Mouse (Mus musculus) midbrain, embryonic 10.5 days (tissue): ENCODE measurements around the gene Alg9. TPM values are rescaled to one million over a fixed set of nuclear protein-coding genes. Genes with fewer than 3 reads are reported as not detected.

ENCODE experiments used
- DNase-seq: peaks from one replicate; pipeline ENCODE4 v3.0.0-alpha.2; 2017; ENCODE audit warnings: low spot score
- H3K27ac ChIP-seq: fragments of 300-500 bp; sonication (generic); replicated peaks from 2 replicates; pipeline ENCODE4 v1.5.1; 2016; ENCODE audit warnings: mild to moderate bottlenecking
- H3K27me3 ChIP-seq: fragments of 300-500 bp; sonication (generic); 2 replicates; pipeline ENCODE4 v1.6.1; 2016; ENCODE audit warnings: low read depth, mild to moderate bottlenecking; ENCODE audit not compliant: poor library complexity, severe bottlenecking
- H3K36me3 ChIP-seq: fragments of 300-500 bp; sonication (generic); 2 replicates; pipeline ENCODE4 v1.6.1; 2016; ENCODE audit warnings: mild to moderate bottlenecking, moderate library complexity
- H3K4me1 ChIP-seq: fragments of 300-500 bp; sonication (generic); 2 replicates; pipeline ENCODE4 v1.6.1; 2016
- H3K4me3 ChIP-seq: fragments of 300-500 bp; sonication (generic); 2 replicates; pipeline ENCODE4 v1.5.1; 2016; ENCODE audit warnings: mild to moderate bottlenecking, moderate library complexity
- H3K9me3 ChIP-seq: fragments of 300-500 bp; sonication (generic); replicated peaks from 2 replicates; pipeline ENCODE4 v1.6.1; 2016; ENCODE audit warnings: mild to moderate bottlenecking
- WGBS: fragments of 180-500 bp; shearing (Covaris S2); methylation state at CpG from one replicate; pipeline ENCODE4 v1.1.7; 2016; 5-methylcytosine and 5-hydroxymethylcytosine counted together
- polyA plus RNA-seq: library from polyadenylated mRNA; unstranded; fragments of >200 nt; fragmentation: Nextera tagmentation; extraction: Ambion mirVana; gene quantifications from 2 replicates; pipeline ENCODE4 v1.2.1, GENCODE M21; 2016

The Alg9 gene
- polyA plus RNA-seq, 1 experiment from 2014 or later, result 38.1 TPM

GRCm38 (mm10) chr9:50850271-50850670 lies 75.5 kb downstream of the Alg9 start:
- H3K4me1 ChIP-seq, result peaks cover 32% of the 10 kb centered on the region
- peak; percentile 25 for DNase-seq
- no peak overlapping the region for H3K4me3 ChIP-seq
- H3K27ac ChIP-seq, result peak overlapping the region; percentile 7
- H3K9me3 ChIP-seq, result no peaks in the 10 kb centered on the region
- no peaks in the 10 kb centered on the region for H3K36me3 ChIP-seq
- 20% methylated on average over 11 of the region's 11 CpGs for WGBS
- H3K27me3 ChIP-seq, result no peaks in the 10 kb centered on the region; the same call in 1 of the 2 replicates

DNA sequence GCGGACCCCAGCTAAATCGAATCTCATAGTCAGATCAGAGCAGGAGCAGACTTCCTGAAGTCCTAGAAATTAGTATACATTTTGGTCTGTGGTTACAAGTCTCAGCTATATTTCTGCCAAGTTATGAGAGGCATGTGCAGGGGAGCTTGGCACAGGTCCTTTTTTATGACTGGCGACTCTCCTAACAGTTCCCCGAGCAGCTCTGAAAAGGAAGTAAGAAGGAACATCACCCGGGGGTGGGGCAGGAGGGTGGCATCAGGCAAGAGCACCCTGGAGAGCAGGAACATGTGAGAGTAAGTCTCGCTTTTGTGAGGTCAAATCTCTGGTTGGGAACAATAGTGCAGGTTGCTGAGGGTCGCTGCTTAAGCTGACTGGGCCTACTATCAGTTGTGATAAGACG lies 75.9 kb downstream of the Alg9 start:
- DNase-seq, result no peak
- Histone ChIP-seq H3K36me3 (no peaks in the 10 kb centered on the region), H3K4me1 (peaks cover 32% of the 10 kb centered on the region), H3K27ac (peak overlapping the region; percentile 7), H3K4me3 (no peak overlapping the region), H3K27me3 (no peaks in the 10 kb centered on the region; the same call in 1 of the 2 replicates), H3K9me3 (no peaks in the 10 kb centered on the region)
- WGBS, result 47% methylated on average over 8 of the region's 8 CpGs

GRCm38 (mm10) chr9:50852634-50853349 lies 78.0 kb downstream of the Alg9 start:
- no peaks in the 10 kb centered on the region for H3K36me3 ChIP-seq
- H3K9me3 ChIP-seq, result no peaks in the 10 kb centered on the region
- 0 out of 2 replicates have a peak overlapping the region, but pooled peaks have one; percentile 23 for H3K27ac ChIP-seq
- DNase-seq, result no peak
- 88% methylated on average over 17 of the region's 17 CpGs for WGBS
- H3K4me1 ChIP-seq, result peaks cover 43% of the 10 kb centered on the region
- no peaks in the 10 kb centered on the region; the same call in 1 of the 2 replicates for H3K27me3 ChIP-seq
- H3K4me3 ChIP-seq, result no peak overlapping the region

DNA sequence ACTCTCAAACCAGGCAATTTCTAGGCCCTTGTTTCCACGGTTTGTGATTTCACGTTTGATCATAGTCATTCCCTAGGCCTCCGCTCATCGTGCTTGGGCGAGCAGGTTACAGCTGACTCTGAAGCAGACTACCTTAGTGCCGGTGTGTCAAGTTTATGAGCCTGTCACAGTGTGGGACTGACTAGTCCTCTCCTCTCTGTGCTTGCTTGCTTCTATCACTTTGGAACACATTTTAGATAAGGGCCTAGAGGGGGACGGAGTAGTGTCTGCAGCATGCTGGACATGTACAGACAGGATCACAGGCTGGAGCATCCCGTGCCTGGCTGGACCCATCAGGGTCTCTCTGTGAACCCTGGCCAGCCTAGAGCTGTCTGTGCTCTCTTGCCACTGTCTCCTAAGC lies 79.6 kb downstream of the Alg9 start:
- peaks cover 50% of the 10 kb centered on the region for H3K4me1 ChIP-seq
- no peaks in the 10 kb centered on the region for H3K9me3 ChIP-seq
- H3K27ac ChIP-seq, result peak overlapping the region; percentile 55; the same call in 1 of the 2 replicates
- peaks cover 8% of the 10 kb centered on the region for H3K36me3 ChIP-seq
- 82% methylated on average over 8 of the region's 8 CpGs for WGBS
- no peak for DNase-seq
- H3K4me3 ChIP-seq, result no peak overlapping the region
- H3K27me3 ChIP-seq, result no peaks in the 10 kb centered on the region; the same call in 1 of the 2 replicates

- WGBS, result 91% methylated on average over 5 of the region's 5 CpGs
- no peak overlapping the region for H3K27ac ChIP-seq
- H3K36me3 ChIP-seq, result peaks cover 17% of the 10 kb centered on the region
- no peak for DNase-seq
- H3K27me3 ChIP-seq, result no peaks in the 10 kb centered on the region; the same call in 1 of the 2 replicates
- H3K4me1 ChIP-seq, result peaks cover 44% of the 10 kb centered on the region
- H3K9me3 ChIP-seq, result no peaks in the 10 kb centered on the region
- H3K4me3 ChIP-seq, result no peak overlapping the region
These were observed 80.4 kb downstream of the Alg9 start for GRCm38 (mm10) chr9:50855133-50855766.

DNA sequence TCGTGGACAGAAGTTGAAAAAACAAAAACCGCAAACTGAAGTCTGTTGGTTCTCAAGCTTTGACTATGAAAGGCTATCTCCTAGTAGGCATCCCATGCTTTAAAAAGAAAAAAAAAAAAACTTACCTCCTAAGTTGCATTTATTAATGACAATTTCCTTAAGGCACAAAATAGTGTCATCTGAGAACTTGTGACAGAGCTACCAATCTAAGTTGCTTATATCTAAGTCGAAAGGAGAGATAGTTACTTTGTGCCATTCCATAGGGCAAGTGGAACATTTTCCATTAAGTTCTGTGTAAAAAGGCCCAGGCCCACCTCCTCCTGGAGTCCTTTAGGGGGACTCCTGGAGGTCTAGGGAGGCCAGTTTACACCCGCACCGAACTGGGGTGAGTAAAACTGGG lies 81.0 kb downstream of the Alg9 start:
- peak overlapping the region; percentile 92 for H3K27ac ChIP-seq
- H3K9me3 ChIP-seq, result no peaks in the 10 kb centered on the region
- WGBS, result 68% methylated on average over 5 of the region's 5 CpGs
- H3K27me3 ChIP-seq, result no peaks in the 10 kb centered on the region; the same call in 1 of the 2 replicates
- H3K36me3 ChIP-seq, result peaks cover 22% of the 10 kb centered on the region
- peaks cover 39% of the 10 kb centered on the region for H3K4me1 ChIP-seq
- DNase-seq, result no peak
- peak overlapping the region; percentile 94 for H3K4me3 ChIP-seq

DNA sequence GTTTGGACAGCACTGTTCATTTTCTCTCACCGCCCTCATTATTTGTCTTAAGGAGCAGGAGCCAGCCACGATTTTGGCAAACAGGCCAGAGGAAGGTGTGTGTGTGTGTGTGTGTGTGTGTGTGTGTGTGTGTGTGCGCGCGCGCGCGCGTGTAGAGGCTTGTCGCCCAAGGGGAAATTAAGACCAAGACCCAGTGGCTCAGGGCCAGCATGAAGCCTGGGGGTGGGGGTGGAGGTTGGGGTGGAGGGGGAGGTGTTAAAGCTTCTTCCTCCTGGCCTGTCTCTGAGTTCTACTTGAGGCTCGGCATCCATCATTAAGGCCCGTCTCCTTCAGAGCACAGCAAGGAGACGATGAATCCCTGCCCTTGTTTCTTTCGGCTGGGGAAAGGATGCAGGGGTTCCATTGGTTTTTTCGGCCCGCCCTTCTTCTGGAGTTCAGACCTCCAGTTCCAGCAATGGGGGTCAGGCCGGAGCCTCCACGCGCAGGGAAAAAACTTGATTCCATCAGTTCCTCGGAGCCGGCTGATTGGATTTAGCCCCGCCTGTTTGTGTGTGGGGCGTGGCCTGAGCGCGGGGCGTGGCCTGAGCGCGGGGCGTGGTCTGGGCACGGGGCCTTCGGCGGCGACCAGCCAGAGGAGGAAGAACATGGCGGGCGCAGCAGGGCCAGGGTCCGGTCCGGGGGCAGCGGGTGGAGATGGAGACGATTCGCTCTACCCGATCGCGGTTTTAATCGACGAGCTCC lies 81.7 kb downstream of the Alg9 start:
- H3K27ac ChIP-seq, result peak overlapping the region; percentile 92
- H3K27me3 ChIP-seq, result no peaks in the 10 kb centered on the region
- WGBS, result under 1% methylated on average over 45 of the region's 45 CpGs
- DNase-seq, result peak; percentile 95
- peak overlapping the region; percentile 94 for H3K4me3 ChIP-seq
- peaks cover 36% of the 10 kb centered on the region for H3K4me1 ChIP-seq
- no peaks in the 10 kb centered on the region for H3K9me3 ChIP-seq
- H3K36me3 ChIP-seq, result peaks cover 30% of the 10 kb centered on the region

DNA sequence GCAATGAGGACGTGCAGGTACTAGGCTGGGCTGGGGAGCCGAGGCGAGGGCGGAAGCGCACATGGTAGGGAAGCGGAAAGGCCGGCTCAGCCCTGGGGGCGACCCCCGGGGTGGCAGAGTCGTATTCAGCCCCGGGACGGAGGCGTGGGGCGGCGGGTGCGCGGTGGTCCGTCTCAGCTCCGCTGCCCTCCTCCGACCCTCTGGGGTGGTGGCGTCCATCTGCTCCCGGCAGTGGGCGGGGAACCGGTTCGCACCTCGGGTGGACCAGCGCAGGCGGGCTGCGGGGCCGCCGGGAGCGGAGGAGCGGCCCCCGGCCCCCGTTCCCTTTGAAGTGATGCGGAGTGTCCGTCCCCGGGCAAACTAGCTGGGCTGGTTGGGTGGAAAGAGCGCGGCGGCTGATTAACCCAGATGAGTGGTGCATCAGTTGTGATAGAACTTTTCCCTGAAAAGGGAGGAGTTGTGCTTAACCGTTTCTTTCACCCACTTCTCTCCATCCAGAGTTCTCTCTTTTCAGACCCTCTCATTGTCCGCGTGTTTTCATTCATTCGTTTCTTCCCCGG lies 82.3 kb downstream of the Alg9 start:
- DNase-seq, result no peak
- H3K27me3 ChIP-seq, result no peaks in the 10 kb centered on the region
- H3K27ac ChIP-seq, result peak overlapping the region; percentile 92
- H3K4me3 ChIP-seq, result peak overlapping the region; percentile 94
- H3K9me3 ChIP-seq, result no peaks in the 10 kb centered on the region
- WGBS, result under 1% methylated on average over 44 of the region's 46 CpGs
- peaks cover 36% of the 10 kb centered on the region for H3K36me3 ChIP-seq
- peaks cover 36% of the 10 kb centered on the region for H3K4me1 ChIP-seq

DNA sequence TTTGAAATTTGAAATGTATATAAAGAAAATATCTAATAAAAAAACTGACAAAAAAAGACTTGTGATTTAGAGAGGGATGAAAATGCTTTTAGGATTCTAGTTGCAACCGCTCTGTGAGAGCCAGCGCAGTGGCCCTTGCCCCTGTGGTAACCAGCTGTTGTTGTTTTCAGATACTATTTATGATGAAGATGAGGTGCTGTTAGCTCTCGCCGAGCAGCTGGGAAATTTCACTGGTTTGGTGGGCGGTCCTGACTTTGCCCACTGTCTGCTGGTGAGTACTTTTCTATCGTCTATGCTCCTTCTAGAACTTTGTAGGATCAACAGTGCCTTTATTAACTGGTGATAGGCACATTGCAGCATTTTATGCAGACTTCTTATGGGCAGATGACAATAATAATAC lies 83.9 kb downstream of the Alg9 start:
- Histone ChIP-seq H3K9me3 (no peaks in the 10 kb centered on the region), H3K27me3 (no peaks in the 10 kb centered on the region), H3K4me1 (peaks cover 27% of the 10 kb centered on the region), H3K36me3 (peaks cover 51% of the 10 kb centered on the region), H3K4me3 (no peak overlapping the region), H3K27ac (no peak overlapping the region)
- DNase-seq, result no peak
- 91% methylated on average over 6 of the region's 6 CpGs for WGBS

DNA sequence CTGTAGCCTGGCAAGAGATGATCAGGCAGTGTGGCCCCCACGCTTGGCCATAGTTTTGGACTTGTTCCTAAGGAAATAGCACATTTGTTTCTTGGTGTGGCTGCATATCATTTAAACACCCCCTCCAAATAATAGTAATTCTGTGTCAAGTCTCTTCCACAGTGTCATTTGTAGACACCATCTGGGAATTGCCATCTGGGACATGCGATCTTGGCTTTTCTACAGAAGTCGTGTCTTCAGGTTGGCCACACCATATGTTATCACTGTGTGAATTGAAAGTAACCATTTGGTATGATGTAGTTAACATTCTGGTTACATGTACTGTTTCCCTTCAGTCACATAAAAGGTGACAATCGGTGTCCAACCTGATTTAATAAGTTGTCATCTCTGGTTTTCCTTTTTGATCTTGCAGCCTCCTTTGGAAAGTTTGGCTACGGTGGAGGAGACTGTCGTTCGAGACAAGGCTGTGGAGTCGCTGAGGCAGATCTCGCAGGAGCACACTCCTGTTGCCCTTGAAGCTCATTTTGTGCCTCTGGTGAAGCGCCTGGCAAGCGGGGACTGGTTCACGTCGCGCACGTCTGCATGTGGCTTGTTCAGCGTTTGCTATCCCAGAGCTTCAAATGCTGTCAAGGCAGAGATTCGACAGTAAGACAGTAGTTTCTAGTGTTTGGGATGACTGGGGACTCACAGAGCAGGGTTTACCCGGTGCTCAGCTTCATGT lies 86.5 kb downstream of the Alg9 start:
- Histone ChIP-seq H3K4me1 (peaks cover 13% of the 10 kb centered on the region), H3K36me3 (peaks cover 75% of the 10 kb centered on the region), H3K4me3 (no peak overlapping the region), H3K9me3 (no peaks in the 10 kb centered on the region), H3K27ac (no peak overlapping the region), H3K27me3 (no peaks in the 10 kb centered on the region)
- WGBS, result 95% methylated on average over 18 of the region's 18 CpGs
- no peak for DNase-seq

- Histone ChIP-seq H3K36me3 (peaks cover 98% of the 10 kb centered on the region), H3K9me3 (no peaks in the 10 kb centered on the region), H3K27me3 (no peaks in the 10 kb centered on the region), H3K27ac (no peak overlapping the region), H3K4me1 (no peaks in the 10 kb centered on the region), H3K4me3 (no peak overlapping the region)
- 96% methylated on average over 4 of the region's 4 CpGs for WGBS
- DNase-seq, result no peak
These were observed 89.0 kb downstream of the Alg9 start for GRCm38 (mm10) chr9:50863824-50864223.

DNA sequence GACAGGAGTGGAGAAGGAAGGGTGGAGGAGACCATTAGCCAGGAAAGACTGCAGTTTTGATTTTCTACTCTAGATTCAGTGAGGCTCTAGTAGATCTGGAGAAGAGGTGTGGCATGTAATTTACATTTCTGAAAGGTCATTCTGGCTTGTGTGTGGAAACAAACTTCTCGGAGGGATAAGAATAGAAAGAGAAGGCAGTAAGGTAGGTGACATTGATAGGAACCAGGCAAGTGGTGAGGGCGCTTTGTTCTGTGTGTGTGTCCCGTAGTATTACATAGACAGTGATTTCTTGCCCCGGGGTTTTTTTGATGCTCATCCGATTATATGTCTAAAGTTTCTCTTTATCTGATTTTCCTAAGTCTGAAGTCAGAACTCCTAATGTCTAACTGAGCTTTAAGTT lies 90.1 kb downstream of the Alg9 start:
- DNase-seq, result no peak
- 92% methylated on average over 5 of the region's 5 CpGs for WGBS
- Histone ChIP-seq H3K4me3 (no peak overlapping the region), H3K27me3 (no peaks in the 10 kb centered on the region), H3K27ac (no peak overlapping the region), H3K4me1 (no peaks in the 10 kb centered on the region), H3K9me3 (no peaks in the 10 kb centered on the region), H3K36me3 (peaks cover 97% of the 10 kb centered on the region)
